Mouse (Mus musculus) heart, embryonic 15.5 days (tissue): Measurements from ENCODE around the gene Lrsam1. TPM values are rescaled to one million over a fixed set of nuclear protein-coding genes. Genes with fewer than 3 reads are reported as not detected.

Source experiments
- ATAC-seq: fragments of 200-750 bp; cut with Nextera tagmentation; replicated peaks from 2 replicates; pipeline ENCODE4 v1.8.0; 2017; ENCODE audit warnings: low read depth, moderate TSS enrichment; ENCODE audit not compliant: insufficient number of reproducible peaks, insufficient read depth, low FRiP score
- H3K27ac ChIP-seq: fragments of 300-500 bp; sonication (generic); 2 replicates; pipeline ENCODE4 v1.5.1; 2015; ENCODE audit warnings: mild to moderate bottlenecking, inconsistent platforms
- H3K27me3 ChIP-seq: fragments of 300-500 bp; sonication (generic); 2 replicates; pipeline ENCODE4 v1.6.1; 2015; ENCODE audit warnings: inconsistent platforms
- H3K36me3 ChIP-seq: fragments of 300-500 bp; sonication (generic); 2 replicates; pipeline ENCODE4 v1.6.1; 2015; ENCODE audit warnings: mild to moderate bottlenecking, inconsistent platforms
- H3K4me1 ChIP-seq: fragments of 300-500 bp; sonication (generic); replicated peaks from 2 replicates; pipeline ENCODE4 v1.6.1; 2015; ENCODE audit warnings: inconsistent platforms
- H3K4me2 ChIP-seq: fragments of 300-500 bp; sonication (generic); 2 replicates; pipeline ENCODE4 v1.6.1; 2015; ENCODE audit warnings: inconsistent platforms, mild to moderate bottlenecking, moderate library complexity
- H3K4me3 ChIP-seq: fragments of 300-500 bp; sonication (generic); 2 replicates; pipeline ENCODE4 v1.5.1; 2015; ENCODE audit warnings: mild to moderate bottlenecking, inconsistent platforms
- H3K9ac ChIP-seq: fragments of 300-500 bp; sonication (generic); 2 replicates; pipeline ENCODE4 v1.6.1; 2015; ENCODE audit warnings: mild to moderate bottlenecking, inconsistent platforms
- H3K9me3 ChIP-seq: fragments of 300-500 bp; sonication (generic); replicated peaks from 2 replicates; pipeline ENCODE4 v1.6.1; 2016; ENCODE audit warnings: inconsistent platforms
- WGBS: fragments of 180-500 bp; shearing (Covaris S2); methylation state at CpG from one replicate; pipeline ENCODE4 v1.1.7; 2015; ENCODE audit warnings: mixed read lengths; 5-methylcytosine and 5-hydroxymethylcytosine counted together
- polyA plus RNA-seq: library from polyadenylated mRNA; unstranded; fragments of >200 nt; fragmentation: Nextera tagmentation; extraction: Ambion mirVana; gene quantifications from 2 replicates; pipeline ENCODE4 v1.2.1, GENCODE M21; 2015

The Lrsam1 gene
- polyA plus RNA-seq, 1 experiment from 2014 or later, result 8.3 TPM

- Histone ChIP-seq H3K36me3 (peaks cover 13% of the 10 kb centered on the region), H3K4me1 (peaks cover 61% of the 10 kb centered on the region), H3K27ac (peak overlapping the region; percentile 93), H3K4me2 (peak overlapping the region; percentile 47), H3K9me3 (no peaks in the 10 kb centered on the region), H3K27me3 (no peaks in the 10 kb centered on the region), H3K9ac (0 out of 2 replicates have a peak overlapping the region, but pooled peaks have one; percentile 9), H3K4me3 (no peak overlapping the region)
- WGBS, result 10% methylated on average over 11 of the region's 11 CpGs
- ATAC-seq, result peak; percentile 60
These were observed 52.6 kb downstream of the Lrsam1 start for GRCm38 (mm10) chr2:32908796-32909195.

DNA sequence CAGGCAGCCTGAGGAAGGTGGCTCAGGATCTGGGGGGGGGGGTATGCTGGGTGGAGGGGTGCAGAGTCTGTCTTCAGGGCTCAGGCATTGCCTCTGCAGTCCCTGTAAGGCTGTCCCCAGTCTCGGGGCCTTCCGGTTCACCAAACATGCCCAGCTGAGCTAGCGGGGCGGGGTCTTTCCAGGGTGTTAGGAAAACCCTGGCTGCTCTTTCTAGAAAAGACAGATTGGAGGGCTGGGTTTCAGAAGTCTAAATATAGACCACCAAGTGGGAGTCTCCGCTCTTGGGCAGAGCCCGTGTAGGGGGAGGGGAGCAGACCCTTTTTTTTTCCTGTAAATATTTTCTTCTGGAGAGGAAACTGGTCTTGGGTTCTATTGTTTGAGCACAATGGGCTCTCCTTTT lies 53.1 kb downstream of the Lrsam1 start:
- Histone ChIP-seq H3K27ac (peak overlapping the region; percentile 93), H3K4me1 (peaks cover 65% of the 10 kb centered on the region), H3K27me3 (no peaks in the 10 kb centered on the region), H3K9me3 (no peaks in the 10 kb centered on the region), H3K9ac (peak overlapping the region; percentile 34), H3K36me3 (peaks cover 13% of the 10 kb centered on the region), H3K4me2 (peak overlapping the region; percentile 47), H3K4me3 (no peak overlapping the region)
- 6% methylated on average over 6 of the region's 6 CpGs for WGBS
- ATAC-seq, result peak; percentile 76

DNA sequence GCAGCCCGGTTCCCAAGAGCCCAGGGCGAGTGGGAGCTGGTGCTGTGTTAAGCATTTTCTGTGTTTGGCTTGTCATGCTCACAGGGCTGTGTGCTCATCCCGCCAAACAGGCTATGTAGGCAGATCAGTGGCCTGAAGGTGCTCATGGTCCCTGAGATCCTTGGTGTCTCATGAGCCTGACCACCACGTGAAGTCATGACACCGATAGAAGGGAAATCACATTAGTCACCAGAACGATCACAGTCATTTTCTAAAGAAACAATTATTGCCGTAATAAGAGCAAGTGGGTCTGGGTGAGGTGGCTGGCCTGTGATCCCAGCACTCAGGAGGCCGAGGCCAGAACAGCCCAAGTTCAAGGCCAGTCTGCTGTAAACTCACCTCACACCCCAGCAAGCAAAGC lies 54.0 kb downstream of the Lrsam1 start:
- H3K27me3 ChIP-seq, result no peaks in the 10 kb centered on the region
- WGBS, result 46% methylated on average over 8 of the region's 8 CpGs
- no peak overlapping the region for H3K4me3 ChIP-seq
- H3K4me2 ChIP-seq, result no peak overlapping the region
- ATAC-seq, result no peak
- H3K9me3 ChIP-seq, result no peaks in the 10 kb centered on the region
- peak overlapping the region; percentile 34 for H3K9ac ChIP-seq
- H3K4me1 ChIP-seq, result peaks cover 67% of the 10 kb centered on the region
- peaks cover 13% of the 10 kb centered on the region for H3K36me3 ChIP-seq
- H3K27ac ChIP-seq, result peak overlapping the region; percentile 93

DNA sequence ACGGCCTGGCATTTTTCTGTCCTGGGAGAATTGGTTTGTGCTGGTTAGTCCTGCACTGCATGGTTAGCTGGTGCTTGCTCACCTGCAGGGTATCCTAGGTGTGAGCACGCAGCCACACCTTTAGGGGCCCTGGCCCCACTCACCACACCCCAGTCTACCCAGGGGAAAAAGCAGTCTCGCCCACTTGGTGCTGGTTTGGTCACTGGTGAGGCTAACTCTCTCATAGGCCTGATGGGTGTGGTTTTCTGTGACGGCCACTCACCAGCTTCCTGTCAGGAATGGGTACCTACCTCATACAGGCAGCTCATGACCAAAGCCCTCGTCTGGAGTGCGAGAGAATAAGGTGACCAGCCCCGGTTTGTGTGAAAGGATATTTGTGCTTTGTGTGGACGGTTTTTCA lies 56.1 kb downstream of the Lrsam1 start:
- H3K9ac ChIP-seq, result no peak overlapping the region
- no peak for ATAC-seq
- H3K4me2 ChIP-seq, result no peak overlapping the region
- H3K36me3 ChIP-seq, result peaks cover 3% of the 10 kb centered on the region
- peak overlapping the region; percentile 93; the same call in 1 of the 2 replicates for H3K27ac ChIP-seq
- no peak overlapping the region for H3K4me3 ChIP-seq
- no peaks in the 10 kb centered on the region for H3K9me3 ChIP-seq
- 72% methylated on average over 8 of the region's 8 CpGs for WGBS
- H3K4me1 ChIP-seq, result peaks cover 63% of the 10 kb centered on the region
- H3K27me3 ChIP-seq, result no peaks in the 10 kb centered on the region

DNA sequence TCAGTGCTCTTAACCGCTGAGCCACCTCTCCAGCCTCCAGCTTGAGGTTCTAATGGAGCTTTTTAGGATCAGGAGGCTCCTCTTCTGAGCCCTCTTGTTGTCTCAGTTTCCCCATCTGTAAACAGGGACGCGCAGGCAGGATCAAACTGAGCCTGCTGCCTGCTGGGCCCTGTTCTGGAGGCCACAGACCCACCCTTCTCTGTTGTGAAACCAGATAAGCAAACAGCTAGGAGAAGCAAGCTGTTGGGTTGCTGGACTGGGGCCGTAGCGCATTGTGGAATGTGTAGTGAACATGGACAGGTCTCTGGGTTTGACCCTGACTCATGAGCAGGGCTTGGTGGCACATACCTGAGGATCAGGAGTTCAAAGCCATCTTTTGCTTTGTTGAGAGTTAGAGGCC lies 56.8 kb downstream of the Lrsam1 start:
- Histone ChIP-seq H3K4me3 (no peak overlapping the region), H3K4me2 (no peak overlapping the region), H3K36me3 (no peaks in the 10 kb centered on the region), H3K9me3 (no peaks in the 10 kb centered on the region), H3K4me1 (peaks cover 63% of the 10 kb centered on the region), H3K9ac (no peak overlapping the region), H3K27ac (peak overlapping the region; percentile 93; the same call in 1 of the 2 replicates), H3K27me3 (no peaks in the 10 kb centered on the region)
- ATAC-seq, result no peak
- WGBS, result 70% methylated on average over 5 of the region's 5 CpGs

- Histone ChIP-seq H3K4me3 (no peak overlapping the region), H3K27ac (no peak overlapping the region), H3K27me3 (no peaks in the 10 kb centered on the region), H3K9ac (no peak overlapping the region; the same call in 1 of the 2 replicates), H3K36me3 (no peaks in the 10 kb centered on the region), H3K4me1 (peaks cover 61% of the 10 kb centered on the region), H3K4me2 (no peak overlapping the region), H3K9me3 (no peaks in the 10 kb centered on the region)
- 53% methylated on average over 4 of the region's 4 CpGs for WGBS
- no peak for ATAC-seq
These were observed 57.9 kb downstream of the Lrsam1 start for GRCm38 (mm10) chr2:32903470-32903869.

DNA sequence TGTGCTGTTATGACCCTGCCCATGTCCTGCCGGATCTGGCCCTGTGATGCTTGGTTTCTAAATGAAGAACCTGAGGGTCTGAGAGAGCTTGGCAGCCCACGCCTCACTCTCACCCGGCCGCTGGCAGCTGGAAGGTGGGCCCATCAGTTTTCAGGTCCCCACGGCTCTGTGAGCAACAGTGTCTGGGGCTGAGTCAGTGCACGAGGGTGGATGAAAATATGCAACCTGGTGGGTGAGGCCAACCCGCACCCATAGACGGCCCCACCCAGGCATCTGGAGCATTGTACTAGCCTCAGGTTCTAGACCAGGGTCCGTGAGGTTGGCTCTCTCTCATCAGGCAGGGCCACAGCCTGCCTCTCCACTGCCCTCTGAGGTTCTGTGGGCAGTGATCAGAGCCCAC lies 59.3 kb downstream of the Lrsam1 start:
- Histone ChIP-seq H3K27me3 (no peaks in the 10 kb centered on the region), H3K4me3 (no peak overlapping the region), H3K36me3 (no peaks in the 10 kb centered on the region), H3K9me3 (no peaks in the 10 kb centered on the region), H3K4me1 (peaks cover 61% of the 10 kb centered on the region), H3K9ac (no peak overlapping the region), H3K27ac (no peak overlapping the region), H3K4me2 (no peak overlapping the region)
- WGBS, result 87% methylated on average over 9 of the region's 9 CpGs
- no peak for ATAC-seq

DNA sequence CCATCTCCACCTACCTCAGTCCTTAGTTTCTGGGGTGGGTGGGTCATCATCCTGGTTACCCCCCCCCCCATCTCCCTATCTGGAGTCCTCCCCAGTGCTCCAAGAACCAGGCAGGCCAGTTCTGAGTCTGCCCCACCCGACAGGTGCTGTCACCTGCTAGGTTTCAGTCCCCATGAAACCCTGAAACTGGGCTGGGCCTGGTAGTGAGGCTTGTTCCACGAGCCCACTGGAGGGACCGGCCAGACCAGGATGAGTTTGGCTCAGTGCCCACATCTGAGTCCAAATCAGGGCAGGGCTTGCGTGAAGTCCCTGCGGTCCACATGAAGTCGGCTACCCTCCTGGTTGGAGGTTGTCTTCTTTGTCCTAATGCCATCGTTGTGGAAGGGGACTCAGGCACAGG lies 62.4 kb downstream of the Lrsam1 start:
- Histone ChIP-seq H3K27ac (0 out of 2 replicates have a peak overlapping the region, but pooled peaks have one; percentile 13), H3K36me3 (no peaks in the 10 kb centered on the region), H3K4me1 (peaks cover 56% of the 10 kb centered on the region), H3K9me3 (no peaks in the 10 kb centered on the region), H3K4me3 (no peak overlapping the region), H3K9ac (no peak overlapping the region), H3K27me3 (no peaks in the 10 kb centered on the region), H3K4me2 (no peak overlapping the region)
- no peak for ATAC-seq
- 46% methylated on average over 7 of the region's 7 CpGs for WGBS

GRCm38 (mm10) chr2:32896507-32897147 lies 64.8 kb downstream of the Lrsam1 start:
- no peak overlapping the region for H3K4me2 ChIP-seq
- H3K9me3 ChIP-seq, result no peaks in the 10 kb centered on the region
- no peak overlapping the region for H3K4me3 ChIP-seq
- H3K9ac ChIP-seq, result no peak overlapping the region
- 0 out of 2 replicates have a peak, but pooled peaks cover 3% of the 10 kb centered on the region for H3K36me3 ChIP-seq
- no peaks in the 10 kb centered on the region for H3K27me3 ChIP-seq
- ATAC-seq, result no peak
- WGBS, result 48% methylated on average over 10 of the region's 10 CpGs
- peaks cover 62% of the 10 kb centered on the region for H3K4me1 ChIP-seq
- peak overlapping the region; percentile 4; the same call in 1 of the 2 replicates for H3K27ac ChIP-seq

DNA sequence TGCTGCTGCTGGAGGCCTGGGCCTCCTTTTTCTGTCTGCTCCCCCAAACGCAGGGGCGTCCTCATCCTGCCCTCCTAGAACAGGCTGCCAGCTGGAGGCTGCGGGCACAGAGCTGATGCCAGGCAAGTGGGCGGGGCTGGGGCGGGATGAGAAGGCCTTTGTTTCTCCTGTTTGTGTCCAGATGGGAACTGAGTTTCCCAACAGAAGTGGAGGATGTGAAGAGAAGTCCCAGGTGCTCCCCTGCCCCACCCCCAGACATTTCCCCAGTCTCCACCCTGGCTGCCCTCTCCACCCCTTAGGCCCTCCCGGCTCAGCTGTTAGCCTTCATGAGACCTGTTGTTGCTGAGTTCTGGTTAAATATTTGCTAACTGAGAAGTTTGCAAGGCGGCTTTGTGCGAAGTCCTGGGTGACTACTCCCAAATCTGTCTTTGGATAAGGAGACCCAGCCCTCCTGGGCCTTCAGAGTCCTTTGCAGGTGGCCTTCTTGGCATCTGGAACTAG lies 65.8 kb downstream of the Lrsam1 start:
- 64% methylated on average over 8 of the region's 8 CpGs for WGBS
- ATAC-seq, result no peak
- Histone ChIP-seq H3K9me3 (no peaks in the 10 kb centered on the region), H3K36me3 (0 out of 2 replicates have a peak, but pooled peaks cover 3% of the 10 kb centered on the region), H3K27me3 (no peaks in the 10 kb centered on the region), H3K27ac (peak overlapping the region; percentile 4), H3K4me1 (peaks cover 69% of the 10 kb centered on the region), H3K4me2 (no peak overlapping the region), H3K4me3 (no peak overlapping the region), H3K9ac (no peak overlapping the region)

DNA sequence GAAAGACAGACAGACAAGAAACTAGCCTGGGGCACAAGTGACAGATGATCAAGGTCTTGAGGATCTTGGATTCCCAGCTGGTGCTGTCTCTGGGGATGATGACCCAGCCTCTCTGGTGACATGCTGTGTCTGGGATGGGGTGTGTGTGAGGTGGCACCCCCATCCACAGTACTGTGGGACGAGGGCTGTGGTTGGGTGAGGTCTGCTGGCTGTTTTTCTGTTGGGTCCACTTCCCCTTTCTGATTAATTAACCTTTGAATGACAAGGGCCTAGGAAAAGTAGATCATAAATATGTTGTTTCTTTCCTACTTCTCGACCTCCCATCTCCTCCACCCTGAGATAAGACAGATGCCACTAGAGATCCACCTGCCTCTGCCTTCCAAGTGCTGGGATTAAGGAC lies 67.3 kb downstream of the Lrsam1 start:
- 0 out of 2 replicates have a peak, but pooled peaks cover 3% of the 10 kb centered on the region for H3K36me3 ChIP-seq
- no peaks in the 10 kb centered on the region for H3K27me3 ChIP-seq
- no peak for ATAC-seq
- H3K9ac ChIP-seq, result no peak overlapping the region
- no peak overlapping the region for H3K27ac ChIP-seq
- H3K4me1 ChIP-seq, result peaks cover 81% of the 10 kb centered on the region
- no peaks in the 10 kb centered on the region for H3K9me3 ChIP-seq
- no peak overlapping the region for H3K4me3 ChIP-seq
- 60% methylated on average over 2 of the region's 2 CpGs for WGBS
- no peak overlapping the region for H3K4me2 ChIP-seq

GRCm38 (mm10) chr2:32892490-32892889 lies 68.9 kb downstream of the Lrsam1 start:
- H3K9ac ChIP-seq, result no peak overlapping the region
- 69% methylated on average over 14 of the region's 14 CpGs for WGBS
- H3K4me2 ChIP-seq, result no peak overlapping the region
- H3K9me3 ChIP-seq, result no peaks in the 10 kb centered on the region
- ATAC-seq, result no peak
- H3K4me1 ChIP-seq, result peaks cover 81% of the 10 kb centered on the region
- H3K27ac ChIP-seq, result no peak overlapping the region
- H3K4me3 ChIP-seq, result no peak overlapping the region
- no peaks in the 10 kb centered on the region for H3K27me3 ChIP-seq
- 0 out of 2 replicates have a peak, but pooled peaks cover 3% of the 10 kb centered on the region for H3K36me3 ChIP-seq
